Mouse (Mus musculus) cerebellum, adult 2 months (tissue): Measurements from ENCODE around the gene Gm6034.

Experiments
- CTCF ChIP-seq: fragments of 200-500 bp; IDR thresholded peaks from 2 replicates; pipeline ENCODE4 v1.5.1; 2011; ENCODE audit warnings: low read depth, mild to moderate bottlenecking, control low read depth, low read length, moderate library complexity, borderline replicate concordance; ENCODE audit not compliant: insufficient read depth
- POLR2A ChIP-seq: fragments of 200-500 bp; IDR thresholded peaks from 2 replicates; pipeline ENCODE4 v1.6.1; 2011; ENCODE audit warnings: low read length, control low read depth, borderline replicate concordance; ENCODE audit not compliant: insufficient read depth

DNA sequence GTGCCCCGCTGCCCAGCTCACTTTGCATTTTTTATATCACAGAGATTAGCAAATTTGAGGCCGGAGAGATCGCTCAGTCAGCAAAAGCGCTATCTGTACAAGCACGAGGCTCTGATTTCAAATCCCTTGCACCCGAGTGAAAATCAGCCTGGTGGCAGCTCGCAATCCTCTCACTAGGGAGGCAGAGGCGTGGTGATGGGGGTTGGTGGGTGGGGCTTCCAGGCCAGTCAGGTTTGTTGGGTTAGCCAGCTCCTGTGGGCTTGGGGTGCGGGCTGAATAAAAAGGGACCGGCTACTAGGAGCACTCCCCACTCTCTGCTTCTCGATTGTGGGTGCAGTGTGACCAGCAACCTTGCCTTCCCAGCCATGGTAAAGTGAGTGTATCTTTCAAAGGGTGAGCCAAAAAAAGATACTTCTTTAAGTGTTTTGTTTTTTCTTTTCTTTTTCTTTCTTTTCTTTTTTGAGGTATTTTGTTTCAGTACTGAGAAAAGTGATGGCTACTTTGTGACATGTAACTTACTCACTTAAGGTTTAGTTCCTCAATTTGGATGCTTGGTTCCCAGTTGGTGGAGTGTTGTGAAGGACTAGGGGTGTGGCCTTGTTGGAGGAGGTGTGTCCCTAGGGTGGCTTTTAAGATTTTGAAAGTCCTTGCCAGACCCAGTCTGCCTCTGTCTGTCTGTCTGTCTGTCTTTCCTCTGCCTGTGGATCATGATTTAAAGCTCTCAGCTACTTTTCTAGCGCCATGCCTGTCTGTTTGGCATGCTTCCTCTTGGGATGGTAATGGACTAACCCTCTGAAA lies 44.8 kb upstream of the Gm6034 start:
- TF ChIP-seq CTCF (no peak), POLR2A (no peak)
